Mouse (Mus musculus) CD4-positive, CD25-positive, alpha-beta regulatory T cell, adult 2 months (primary cell): Measurements from ENCODE around the gene Phf12.

Experiments
- DNase-seq: peaks from one replicate; pipeline ENCODE4 v3.0.0-alpha.2; 2012; ENCODE audit warnings: low read depth, low spot score

Gene Phf12

DNA sequence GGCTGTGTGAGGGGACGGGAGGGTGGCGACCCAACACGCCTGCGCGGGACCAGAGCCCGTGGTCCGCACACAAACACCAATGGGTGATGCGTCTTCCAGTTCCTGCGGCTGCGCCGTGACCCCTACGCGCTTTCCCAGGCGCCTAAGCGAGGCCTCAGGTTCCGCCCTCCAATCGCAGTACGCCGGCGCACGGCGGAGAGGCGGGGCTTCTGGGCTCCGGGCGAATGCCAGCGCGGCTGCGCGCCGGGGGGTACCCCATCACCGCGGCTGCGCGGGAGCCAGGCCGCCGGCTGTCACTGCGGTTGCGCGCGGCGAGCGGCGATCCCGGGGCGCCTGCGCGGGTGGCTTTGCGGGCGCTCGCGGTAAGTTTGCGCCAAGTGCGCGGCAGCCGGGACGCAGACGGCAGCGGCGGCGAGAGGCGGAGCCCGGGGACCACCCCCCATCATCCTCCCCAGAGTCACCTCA is at the start of gene Phf12:
Gene Phf12, plus strand, starts transcription at position 314 of the 465 bp plus-strand sequence.
- DNase-seq = peak; percentile 100

DNA sequence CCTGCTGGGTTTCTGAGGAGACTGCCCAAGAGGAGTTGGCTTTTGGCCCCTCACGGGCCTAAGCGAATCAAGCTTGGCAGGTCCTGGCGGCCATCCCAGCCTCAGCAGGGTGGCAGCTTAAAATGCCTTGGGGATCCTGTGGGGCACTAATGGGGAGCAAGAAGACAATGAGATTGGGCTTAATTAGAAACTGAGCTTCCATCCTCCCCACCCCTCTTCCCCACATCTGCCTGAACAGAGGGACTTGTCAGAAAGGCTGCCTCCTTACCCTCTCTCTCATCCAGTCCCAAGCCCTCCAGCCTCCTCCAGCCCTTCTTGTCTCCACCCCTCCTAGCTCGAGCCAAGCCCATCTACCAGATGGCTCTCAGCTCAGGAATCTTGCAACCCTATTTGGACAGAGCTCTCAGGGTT is 48.4 kb upstream of the Phf12 start:
- no peak for DNase-seq

DNA sequence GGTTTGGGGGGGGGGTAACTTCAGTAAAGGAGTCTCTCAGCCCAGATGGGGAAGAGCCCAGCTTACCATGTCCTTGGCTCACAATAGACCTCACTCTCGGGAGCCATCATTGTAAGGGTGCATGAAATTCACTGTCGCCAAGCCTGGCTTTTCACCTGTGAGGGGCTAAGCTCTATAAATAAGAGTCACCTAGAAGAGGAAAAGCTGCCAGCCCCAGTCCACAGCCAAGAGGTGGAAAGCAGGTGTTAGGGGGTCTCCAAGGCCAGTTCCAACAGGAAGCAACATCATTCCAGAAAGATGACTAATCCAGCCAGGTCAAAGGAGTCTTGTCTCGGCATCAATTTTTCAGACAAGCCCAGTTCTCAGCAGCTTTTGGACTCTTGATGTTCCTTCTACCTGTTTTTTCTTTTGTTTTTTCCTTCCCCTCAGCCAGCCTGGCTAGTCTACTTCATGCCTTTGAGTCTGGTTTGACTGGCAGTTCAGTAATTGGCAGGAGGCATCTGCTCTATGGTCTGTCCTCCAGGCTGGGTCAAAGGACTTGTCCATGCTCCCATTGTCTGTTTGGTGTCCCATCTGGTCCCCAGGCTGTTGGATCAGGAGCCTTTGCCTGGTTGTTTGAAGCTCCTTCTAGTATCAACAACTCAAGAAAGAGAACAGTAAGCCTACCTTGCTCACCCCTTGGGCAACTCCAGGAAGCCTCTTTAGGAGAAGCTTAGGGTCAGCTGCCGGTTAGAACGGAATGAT is 47.8 kb upstream of the Phf12 start:
- no peak for DNase-seq

DNA sequence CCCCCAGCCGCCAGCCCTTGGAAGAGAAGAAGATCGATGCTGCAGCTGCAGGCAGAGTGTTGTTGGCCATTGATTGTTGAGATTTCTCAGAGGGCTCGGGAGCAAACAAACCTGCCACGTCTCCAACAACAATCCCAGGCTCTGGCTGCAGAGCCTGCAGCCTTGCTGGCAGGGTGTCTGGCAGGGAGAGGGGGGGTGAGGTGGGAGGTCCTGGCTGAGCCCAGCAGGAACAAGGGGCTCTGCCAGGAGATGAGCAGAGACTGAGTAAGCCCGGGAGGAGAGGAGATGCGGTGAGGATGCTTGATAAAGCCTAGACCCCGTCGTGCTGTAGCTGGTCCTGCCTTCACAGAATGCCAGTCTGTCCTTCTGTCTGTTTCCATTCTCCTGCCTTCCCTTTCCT is 45.7 kb upstream of the Phf12 start:
- DNase-seq = no peak

DNA sequence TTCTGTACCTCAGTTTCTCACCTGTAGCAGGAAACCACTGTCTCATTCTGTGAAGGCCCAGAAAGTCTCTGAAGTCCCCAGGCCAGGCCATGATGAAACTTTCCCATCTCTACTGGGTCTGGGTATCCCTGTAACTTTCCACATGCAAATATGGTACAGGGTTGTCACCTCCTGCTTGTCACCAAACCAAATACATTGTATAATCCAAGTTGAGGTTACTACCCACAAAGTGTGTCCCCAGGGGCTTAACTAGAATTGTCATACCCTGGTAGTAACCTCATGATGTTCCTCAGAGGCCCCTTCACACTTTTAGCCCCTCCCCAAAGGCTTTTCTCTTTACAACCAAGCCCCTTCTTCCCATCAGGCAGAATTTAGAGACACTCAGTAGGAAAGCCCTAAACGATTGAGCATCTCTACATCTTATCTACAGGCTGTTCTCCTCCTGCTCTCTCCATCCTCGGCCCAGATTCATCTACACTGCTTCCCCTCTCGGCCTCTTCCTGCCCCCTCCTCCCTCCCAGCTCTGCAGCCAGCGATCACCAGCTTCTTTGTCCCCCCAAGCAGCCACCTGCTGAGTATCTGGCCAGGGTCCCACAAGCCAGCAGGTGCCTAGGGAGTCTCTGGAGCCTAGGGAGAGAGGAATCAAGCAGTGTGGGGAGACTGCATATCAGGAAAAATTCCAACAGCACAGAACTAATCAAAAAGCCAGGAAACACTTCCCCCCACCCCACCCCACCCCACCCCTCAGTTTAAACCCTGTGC is 44.7 kb upstream of the Phf12 start:
- no peak for DNase-seq

DNA sequence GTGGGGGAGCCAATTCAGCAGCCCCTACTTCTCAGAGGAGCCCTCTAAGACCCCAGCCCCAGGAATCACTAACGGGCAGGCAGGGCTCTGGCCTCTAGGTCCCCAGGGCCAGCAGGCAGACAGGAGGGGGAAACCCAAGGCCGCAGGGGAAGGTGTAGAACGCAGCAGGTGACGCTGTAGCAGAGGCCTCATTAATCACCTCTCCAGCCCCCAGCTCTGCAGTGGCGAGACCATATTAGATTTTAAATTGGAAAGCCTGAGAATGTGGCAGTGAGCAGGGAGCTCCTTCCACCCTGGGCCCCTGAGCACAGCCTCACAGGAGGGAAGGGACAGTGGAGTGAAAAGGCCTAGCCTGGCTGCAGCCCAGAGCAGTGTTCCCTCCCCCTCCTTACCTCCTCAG is 40.3 kb upstream of the Phf12 start:
- no peak for DNase-seq

DNA sequence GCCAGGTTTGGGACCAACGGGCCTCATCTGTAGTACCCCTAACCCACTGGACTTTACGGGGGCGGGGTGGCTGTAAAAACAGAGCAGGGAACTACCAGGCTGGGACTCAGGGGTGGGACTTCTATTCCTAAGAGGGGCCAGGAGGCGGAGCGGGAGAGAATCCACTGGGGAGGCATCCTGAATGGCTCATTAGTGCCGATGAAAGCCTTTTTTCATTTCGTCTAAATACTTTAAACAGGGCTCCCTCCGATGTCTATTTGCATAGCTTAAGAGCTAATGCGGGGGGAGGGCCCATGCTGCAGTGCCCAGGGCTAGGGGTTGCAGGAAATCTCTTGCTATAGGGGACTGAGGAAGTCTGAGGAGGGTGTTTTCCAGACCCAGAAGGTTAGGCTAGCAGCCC is 34.7 kb upstream of the Phf12 start:
- no peak for DNase-seq

DNA sequence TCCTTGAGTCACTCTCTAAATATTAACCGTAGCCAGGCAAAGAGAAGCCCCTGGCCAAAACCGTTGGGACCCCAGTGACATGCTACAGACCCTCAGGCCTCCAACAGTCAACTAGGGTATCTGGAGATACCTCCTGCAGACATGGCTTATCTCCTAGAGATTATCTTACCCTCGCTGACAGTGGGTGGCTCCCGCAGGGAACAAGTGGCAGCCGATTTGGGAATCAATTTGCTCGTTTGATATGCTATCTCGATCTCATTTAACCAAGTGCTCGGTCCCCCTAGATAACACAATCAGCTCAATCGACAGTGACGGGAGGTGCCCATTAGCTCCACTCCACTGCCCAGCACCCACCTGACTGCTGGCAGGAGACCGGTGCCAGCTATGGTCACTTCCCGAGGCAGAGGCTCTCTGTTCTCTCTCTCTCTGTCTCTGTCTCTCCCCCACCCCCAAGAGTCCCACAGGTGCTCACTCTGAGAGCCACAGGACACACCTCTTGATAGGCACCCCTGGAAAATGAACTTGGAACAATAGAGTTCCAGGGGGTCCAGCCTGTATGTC is 32.3 kb upstream of the Phf12 start:
- no peak for DNase-seq

DNA sequence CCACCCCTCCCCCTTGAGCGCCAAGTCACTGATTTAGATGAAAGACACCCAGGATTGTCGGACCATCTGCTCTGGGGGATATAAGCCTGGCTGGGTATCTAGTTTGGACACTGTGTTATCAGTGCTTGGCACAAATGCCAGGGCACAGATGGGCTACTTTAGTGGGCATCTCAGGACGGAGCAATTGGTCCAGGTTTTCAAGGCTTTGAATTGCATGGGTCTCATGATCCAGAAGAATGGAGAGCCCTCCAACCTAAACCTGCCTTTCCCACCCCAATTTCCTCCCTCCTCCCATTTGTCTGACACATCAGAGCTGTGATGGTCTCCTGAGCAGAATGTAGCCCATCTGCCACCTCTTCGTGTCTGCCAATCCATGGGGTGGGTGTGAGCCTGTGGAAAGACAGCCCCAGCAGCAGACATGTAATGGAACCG is 31.7 kb upstream of the Phf12 start:
- no peak for DNase-seq

DNA sequence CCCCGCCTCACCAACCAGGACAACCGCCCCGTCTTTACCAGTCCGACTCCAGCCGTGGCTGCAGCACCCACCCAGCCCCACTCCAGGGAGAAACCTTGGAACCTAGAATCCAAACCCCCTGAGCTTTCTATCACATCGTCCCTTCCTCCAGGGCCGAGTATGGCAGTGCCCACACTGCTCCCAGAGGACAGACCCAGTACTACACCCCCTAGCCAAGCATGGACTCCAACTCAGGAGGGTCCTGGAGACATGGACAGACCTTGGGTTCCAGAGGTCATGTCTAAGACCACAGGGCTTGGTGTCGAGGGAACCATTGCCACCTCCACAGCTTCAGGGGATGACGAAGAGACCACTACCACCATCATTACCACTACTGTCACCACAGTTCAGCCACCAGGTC is 28.9 kb upstream of the Phf12 start:
- DNase-seq = peak; percentile 48

DNA sequence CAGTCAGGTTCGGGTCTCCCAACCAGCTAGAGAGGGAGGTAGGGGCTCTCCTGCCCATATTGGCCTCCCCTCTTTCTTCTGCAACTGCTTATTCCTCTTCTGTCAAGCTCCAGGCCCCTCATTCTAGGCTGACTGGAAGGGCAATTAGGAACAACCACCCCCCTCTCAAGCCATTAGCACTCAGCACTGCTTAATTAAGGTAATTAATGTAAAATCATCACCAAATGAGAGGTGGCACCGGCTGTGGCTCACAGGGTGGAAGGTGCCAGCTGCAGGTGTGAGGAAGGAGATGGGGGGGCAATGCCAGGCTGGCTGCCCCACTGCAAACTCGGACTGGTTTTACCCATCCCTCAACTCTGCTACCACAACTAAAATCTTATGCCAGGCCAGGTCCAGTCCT is 26.1 kb upstream of the Phf12 start:
- DNase-seq = no peak

DNA sequence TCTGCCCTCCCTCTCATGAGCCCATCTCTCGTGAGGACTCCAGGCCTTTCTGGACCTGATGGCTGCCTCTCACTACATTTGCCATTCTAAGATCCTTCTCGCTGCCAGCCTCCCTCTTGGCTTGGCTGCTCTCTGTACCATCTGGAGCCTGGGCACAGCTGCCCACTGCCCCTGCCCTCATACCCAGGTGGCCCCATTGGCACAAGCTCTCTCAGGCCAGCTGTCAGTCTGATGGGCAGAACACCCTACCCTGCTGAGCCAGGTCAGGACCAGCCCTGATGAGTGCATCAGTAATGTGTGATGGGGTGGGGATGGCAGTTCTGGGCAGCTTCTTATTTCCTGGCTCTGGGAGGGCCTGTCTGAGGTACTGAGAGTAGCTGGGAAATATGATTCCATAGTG is 24.3 kb upstream of the Phf12 start:
- no peak for DNase-seq

DNA sequence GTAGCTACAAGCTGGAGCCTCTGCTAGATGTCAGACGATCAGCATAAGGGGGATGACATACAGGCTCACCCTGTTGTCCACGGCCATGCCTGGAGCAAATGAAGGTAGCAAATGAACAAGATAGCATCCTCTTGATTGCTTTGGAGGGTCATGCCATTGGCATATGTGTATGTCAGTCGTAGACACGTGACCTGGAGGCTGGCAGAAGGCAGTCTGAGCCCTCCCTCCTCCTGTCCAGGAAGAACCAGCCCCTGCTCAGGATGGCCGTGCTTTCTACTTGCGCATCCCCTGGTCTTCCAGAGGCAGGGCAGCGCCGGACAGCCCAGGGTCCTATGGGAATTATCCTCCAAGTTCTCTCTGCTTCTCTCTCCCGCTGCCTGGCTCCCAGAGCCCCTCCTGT is 23.6 kb upstream of the Phf12 start:
- no peak for DNase-seq

DNA sequence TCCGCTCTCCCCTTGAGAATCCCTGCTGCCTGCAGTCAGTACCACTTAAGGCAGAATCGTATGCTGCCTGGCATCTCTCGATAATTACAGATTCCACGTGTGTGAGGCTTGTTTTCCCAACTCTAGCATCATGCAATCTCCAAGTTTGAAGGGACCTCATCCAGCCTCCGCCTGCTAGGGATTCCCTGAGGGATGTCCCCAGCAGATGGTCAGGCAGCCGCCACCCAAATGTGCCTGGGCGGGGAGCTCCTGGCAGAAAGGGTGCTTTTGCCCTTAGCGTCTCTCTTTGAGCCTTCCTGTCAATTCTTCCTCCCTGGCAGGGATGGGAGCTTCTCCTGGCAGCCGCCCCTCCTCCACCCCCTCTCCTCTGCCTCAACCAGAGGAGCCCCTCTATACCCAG is 22.4 kb upstream of the Phf12 start:
- no peak for DNase-seq

DNA sequence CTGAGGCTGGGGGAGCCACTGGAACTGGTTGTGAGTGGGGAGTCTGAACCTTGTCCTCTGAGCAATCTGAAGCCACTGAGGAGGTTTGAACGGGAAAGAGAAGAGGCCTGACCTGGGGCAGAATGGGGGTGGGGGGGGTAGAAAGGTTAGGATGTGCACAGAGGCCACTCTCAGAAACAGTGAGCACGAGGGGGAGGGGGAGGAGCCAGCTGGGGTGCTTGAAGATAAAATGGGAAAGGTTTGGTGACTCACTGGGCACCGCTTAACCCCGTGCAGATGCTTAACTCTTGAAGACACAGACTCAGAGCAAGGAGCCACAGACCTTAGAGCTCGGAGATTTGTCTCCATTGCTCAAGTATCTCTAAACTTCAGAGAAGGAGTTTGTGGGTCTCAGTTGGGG is 21.7 kb upstream of the Phf12 start:
- no peak for DNase-seq

DNA sequence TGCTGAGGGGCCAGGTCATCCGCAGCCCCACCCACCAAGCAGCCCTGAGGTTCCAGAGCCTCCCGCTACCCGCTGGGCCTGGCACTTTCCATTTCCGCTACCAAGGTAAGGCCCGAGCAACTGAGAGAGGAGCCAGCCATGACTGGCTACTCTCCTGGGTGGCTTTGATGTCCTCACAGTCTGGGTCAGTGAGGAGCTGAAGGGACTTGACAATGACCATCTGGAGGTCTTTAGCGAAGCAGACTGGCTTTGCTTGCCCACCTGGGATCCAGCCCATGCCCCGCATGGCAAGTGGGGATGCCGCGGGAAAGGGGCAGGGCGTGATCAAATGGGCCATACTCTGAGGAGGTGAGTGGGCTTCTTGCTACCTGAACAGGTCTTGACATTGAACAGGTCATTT is 19.6 kb upstream of the Phf12 start:
- DNase-seq = no peak

DNA sequence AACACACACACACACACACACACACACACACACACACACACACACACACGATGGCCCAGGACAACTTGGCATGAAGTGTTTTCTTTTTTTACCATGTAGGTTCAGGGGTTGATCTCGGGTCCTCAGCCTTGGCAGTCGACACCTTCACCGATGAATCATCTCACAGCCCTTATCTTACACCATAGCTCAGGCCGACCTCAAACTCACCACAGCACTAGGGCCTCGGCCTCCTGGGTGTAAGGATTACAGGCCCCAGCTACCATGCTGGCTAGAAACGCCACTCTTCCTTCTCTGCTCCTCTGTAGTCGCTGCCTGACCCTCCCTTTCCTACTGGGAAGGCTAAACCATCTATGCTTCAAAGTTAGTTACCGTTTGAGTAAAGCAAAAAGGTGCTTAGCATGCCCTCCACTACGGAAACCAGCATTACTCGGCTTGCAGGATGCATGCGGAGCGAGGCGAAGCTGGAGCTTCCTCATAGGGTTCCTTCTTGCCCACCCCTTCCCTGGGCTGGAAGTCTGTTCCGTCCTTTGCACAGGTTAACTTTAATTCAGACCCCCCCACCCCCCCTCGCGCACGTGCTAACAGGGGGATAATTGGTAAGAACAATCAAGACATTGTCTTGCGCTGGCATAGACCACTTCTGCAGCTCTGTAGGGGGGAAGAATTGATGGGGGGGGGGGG is 18.0 kb upstream of the Phf12 start:
- no peak for DNase-seq

DNA sequence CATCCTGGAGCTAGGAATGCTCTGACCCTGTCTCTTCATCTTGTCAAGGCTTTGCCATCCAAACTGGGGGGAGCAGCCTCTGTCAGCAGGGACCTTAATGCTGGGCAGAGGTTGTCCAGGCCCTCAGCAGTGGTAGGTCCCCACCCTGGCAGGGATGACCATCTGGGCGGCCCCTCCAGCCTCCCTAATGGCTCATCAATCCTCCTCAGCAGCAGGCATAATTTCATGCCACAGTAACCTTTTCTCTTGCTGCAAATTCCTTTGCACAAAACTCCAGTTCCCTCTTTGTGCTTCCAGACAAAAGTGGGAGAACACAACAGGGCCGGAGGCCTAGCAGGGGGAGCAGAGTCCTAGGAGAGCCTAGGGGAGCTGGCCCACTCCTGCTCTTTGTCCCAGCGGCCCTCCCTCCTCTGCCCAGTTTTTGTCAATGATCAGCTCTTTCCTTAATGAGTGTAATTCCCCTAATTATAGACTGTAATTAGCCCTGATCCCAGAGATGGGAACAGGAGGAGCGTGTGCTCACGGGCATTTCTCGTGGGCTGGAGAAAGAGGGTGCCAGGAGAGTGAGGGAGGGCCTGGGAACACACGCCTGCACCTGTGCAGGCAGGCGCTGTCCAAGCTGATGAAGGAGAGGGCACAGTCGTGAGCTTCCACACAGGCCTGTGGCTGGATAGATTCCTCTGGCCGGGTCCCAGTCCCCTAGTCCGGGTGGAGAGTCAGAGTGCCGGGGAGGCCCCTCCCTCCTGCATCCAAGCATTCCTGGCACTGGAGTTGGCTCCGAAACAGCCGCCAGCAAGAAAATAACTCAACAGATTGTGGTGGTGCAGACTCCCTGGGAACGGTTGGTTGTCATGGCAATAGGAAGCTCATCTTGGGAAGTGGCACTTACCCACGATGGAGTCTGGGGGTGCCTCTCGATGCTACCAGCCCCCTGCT is 17.2 kb upstream of the Phf12 start:
- no peak for DNase-seq

DNA sequence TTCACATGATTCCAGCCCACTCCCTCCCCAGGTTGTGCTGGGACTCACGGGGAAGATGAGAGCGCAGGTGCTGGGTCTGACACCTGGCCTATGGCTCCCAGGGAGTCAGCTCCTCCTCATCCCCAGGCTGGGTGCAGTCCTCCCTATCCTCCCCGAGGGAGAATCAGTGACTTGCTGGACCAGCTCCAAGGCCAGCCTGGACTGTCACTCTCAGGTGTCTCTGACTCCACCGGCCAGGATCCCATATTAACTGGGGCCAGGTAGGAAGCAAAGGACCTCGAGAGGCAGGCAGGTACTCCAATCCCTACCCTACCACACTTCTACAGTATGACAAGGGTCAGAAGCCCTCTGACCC is 16.5 kb upstream of the Phf12 start:
- no peak for DNase-seq

DNA sequence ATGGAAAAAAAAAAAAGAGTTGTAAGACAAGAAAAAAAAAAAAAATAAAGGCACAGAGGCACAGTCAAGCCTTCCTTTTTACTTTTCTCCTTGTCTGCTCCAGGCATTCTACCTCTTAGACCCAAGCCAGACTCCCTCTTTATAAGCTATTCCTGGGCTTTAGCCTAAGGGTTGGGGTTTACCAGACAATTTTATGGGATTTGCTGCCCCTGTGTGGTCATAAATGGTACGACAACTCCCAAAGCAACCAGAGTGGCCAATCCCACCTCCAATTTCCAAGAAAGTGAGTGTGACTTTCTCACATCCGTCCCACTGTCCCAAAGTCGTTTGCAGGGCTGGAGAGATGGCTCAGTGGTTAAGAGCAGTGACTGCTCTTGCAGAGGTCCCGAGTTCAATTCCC is 15.4 kb upstream of the Phf12 start:
- DNase-seq = peak; percentile 82

DNA sequence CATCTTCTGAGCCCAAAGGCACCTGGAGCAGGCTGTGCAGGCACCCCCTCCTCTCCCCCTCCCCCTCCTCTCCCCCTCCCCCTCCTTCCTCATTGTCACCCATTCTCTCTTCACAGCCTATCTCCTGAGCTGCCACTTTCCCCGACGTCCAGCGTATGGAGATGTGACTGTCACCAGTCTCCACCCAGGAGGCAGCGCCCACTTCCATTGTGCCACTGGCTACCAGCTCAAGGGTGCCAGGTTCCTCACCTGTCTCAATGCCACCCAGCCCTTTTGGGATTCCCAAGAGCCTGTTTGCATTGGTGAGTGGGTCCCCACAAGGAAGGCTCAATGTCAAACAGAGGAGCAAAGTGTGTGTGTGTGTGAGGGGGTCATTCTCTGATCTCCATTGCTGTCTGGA is 13.8 kb upstream of the Phf12 start:
- DNase-seq = no peak
